Mouse (Mus musculus) thymus, adult 2 months (tissue): ENCODE measurements at regions not wholly inside any gene's neighbourhood (a gene's known extent, or its start where the extent isn't known, plus 50 kb on each side); places are given as distances from the start of the nearest gene placed in this dataset.

ENCODE experiments used
- CTCF ChIP-seq: fragments of 200-500 bp; IDR thresholded peaks from 2 replicates; pipeline ENCODE4 v1.5.1; 2012; ENCODE audit warnings: mild to moderate bottlenecking, control low read depth, low read length, moderate library complexity, borderline replicate concordance; ENCODE audit not compliant: control insufficient read depth, poor library complexity, insufficient read depth; ENCODE audit errors: extremely low read depth
- POLR2A ChIP-seq: fragments of 200-500 bp; IDR thresholded peaks from 2 replicates; pipeline ENCODE4 v1.6.1; 2012; ENCODE audit warnings: mild to moderate bottlenecking, low read length, control low read depth, moderate library complexity; ENCODE audit not compliant: control insufficient read depth, poor library complexity, insufficient read depth; ENCODE audit errors: extremely low read depth

GRCm38 (mm10) chr16:29881497-29881896 lies 182.7 kb upstream of the Hes1 start:
- no peak for TF ChIP-seq CTCF
- no peak for TF ChIP-seq POLR2A
